Mouse (Mus musculus) hindbrain, embryonic 10.5 days (tissue): ENCODE data around the gene Mef2b. TPM values are rescaled to one million over a fixed set of nuclear protein-coding genes. Genes with fewer than 3 reads are reported as not detected.

Experiments used
- DNase-seq: peaks from one replicate; pipeline ENCODE4 v3.0.0-alpha.2; 2017; ENCODE audit warnings: low spot score
- H3K27ac ChIP-seq: fragments of 300-500 bp; sonication (generic); 2 replicates; pipeline ENCODE4 v1.5.1; 2016; ENCODE audit warnings: mild to moderate bottlenecking, moderate library complexity
- H3K27me3 ChIP-seq: fragments of 300-500 bp; sonication (generic); 2 replicates; pipeline ENCODE4 v1.6.1; 2016; ENCODE audit warnings: mild to moderate bottlenecking; ENCODE audit not compliant: poor library complexity, insufficient read depth, severe bottlenecking
- H3K36me3 ChIP-seq: fragments of 300-500 bp; sonication (generic); 2 replicates; pipeline ENCODE4 v1.6.1; 2016; ENCODE audit warnings: mild to moderate bottlenecking, moderate library complexity
- H3K4me1 ChIP-seq: fragments of 300-500 bp; sonication (generic); replicated peaks from 2 replicates; pipeline ENCODE4 v1.6.1; 2016; ENCODE audit warnings: mild to moderate bottlenecking
- H3K4me3 ChIP-seq: fragments of 300-500 bp; sonication (generic); 2 replicates; pipeline ENCODE4 v1.5.1; 2016; ENCODE audit warnings: mild to moderate bottlenecking, moderate library complexity
- H3K9me3 ChIP-seq: fragments of 300-500 bp; sonication (generic); 2 replicates; pipeline ENCODE4 v1.6.1; 2016; ENCODE audit warnings: mild to moderate bottlenecking, moderate library complexity
- WGBS: fragments of 180-500 bp; shearing (Covaris S2); methylation state at CpG from one replicate; pipeline ENCODE4 v1.1.7; 2016; 5-methylcytosine and 5-hydroxymethylcytosine counted together
- polyA plus RNA-seq: library from polyadenylated mRNA; unstranded; fragments of >200 nt; fragmentation: Nextera tagmentation; extraction: Ambion mirVana; gene quantifications from 2 replicates; pipeline ENCODE4 v1.2.1, GENCODE M21; 2016

Gene Mef2b
- 0.58 and 0.76 TPM in 2 replicates for polyA plus RNA-seq

- H3K36me3 ChIP-seq = peaks cover 57% of the 10 kb centered on the region
- no peaks in the 10 kb centered on the region for H3K9me3 ChIP-seq
- peak within 1 kb of the TSS; percentile 88 for H3K27ac ChIP-seq
- DNase-seq = peak; percentile 99
- H3K4me1 ChIP-seq = peaks cover 22% of the 10 kb centered on the region
- WGBS = under 1% methylated on average over 46 of the region's 46 CpGs
- H3K27me3 ChIP-seq = no peaks in the 10 kb centered on the region
- peak within 1 kb of the TSS; percentile 79 for H3K4me3 ChIP-seq
Observed at GRCm38 (mm10) chr8:70139026-70139857, at the start of gene Mef2b, which contains the start of the genes Rfxank and Borcs8. Gene Mef2b, plus strand, starts transcription at chr8:70139711. Gene Rfxank, minus strand, starts transcription at chr8:70139154. Gene Borcs8, plus strand, starts transcription at chr8:70139499.

GRCm38 (mm10) chr8:70092786-70093185 is 46.7 kb upstream of the Mef2b start:
- 62% methylated on average over 8 of the region's 8 CpGs for WGBS
- Histone ChIP-seq H3K9me3 (peaks cover 3% of the 10 kb centered on the region; the same call in 1 of the 2 replicates), H3K4me3 (no peak overlapping the region), H3K36me3 (peaks cover 31% of the 10 kb centered on the region), H3K27ac (no peak overlapping the region), H3K4me1 (peaks cover 21% of the 10 kb centered on the region), H3K27me3 (peaks cover 63% of the 10 kb centered on the region)
- no peak for DNase-seq

- Histone ChIP-seq H3K9me3 (peaks cover 9% of the 10 kb centered on the region), H3K4me3 (no peak overlapping the region), H3K4me1 (no peaks in the 10 kb centered on the region), H3K27ac (no peak overlapping the region), H3K27me3 (peaks cover 9% of the 10 kb centered on the region; the same call in 1 of the 2 replicates), H3K36me3 (peaks cover 84% of the 10 kb centered on the region)
- DNase-seq = no peak
- 81% methylated on average over 8 of the region's 8 CpGs for WGBS
Observed at GRCm38 (mm10) chr8:70099276-70099675, 40.2 kb upstream of the Mef2b start.

- Histone ChIP-seq H3K4me3 (no peak overlapping the region), H3K9me3 (peaks cover 9% of the 10 kb centered on the region), H3K36me3 (peaks cover 78% of the 10 kb centered on the region), H3K27ac (no peak overlapping the region), H3K27me3 (peaks cover 8% of the 10 kb centered on the region; the same call in 1 of the 2 replicates), H3K4me1 (0 out of 2 replicates have a peak, but pooled peaks cover 7% of the 10 kb centered on the region)
- no peak for DNase-seq
- 87% methylated on average over 8 of the region's 8 CpGs for WGBS
Observed at GRCm38 (mm10) chr8:70100241-70100640, 39.3 kb upstream of the Mef2b start.

- WGBS = 19% methylated on average over 6 of the region's 6 CpGs
- no peak for DNase-seq
- Histone ChIP-seq H3K4me1 (0 out of 2 replicates have a peak, but pooled peaks cover 7% of the 10 kb centered on the region), H3K27ac (no peak overlapping the region), H3K9me3 (no peaks in the 10 kb centered on the region), H3K27me3 (peaks cover 12% of the 10 kb centered on the region), H3K36me3 (peaks cover 73% of the 10 kb centered on the region), H3K4me3 (no peak overlapping the region)
Observed at GRCm38 (mm10) chr8:70104506-70104905, 35.0 kb upstream of the Mef2b start.

- Histone ChIP-seq H3K27ac (no peak overlapping the region), H3K36me3 (peaks cover 73% of the 10 kb centered on the region)
- WGBS = 83% methylated on average over 7 of the region's 7 CpGs
Observed at GRCm38 (mm10) chr8:70104922-70105321, 34.6 kb upstream of the Mef2b start.

GRCm38 (mm10) chr8:70110451-70110850 is 29.1 kb upstream of the Mef2b start:
- 87% methylated on average over 2 of the region's 2 CpGs for WGBS
- Histone ChIP-seq H3K36me3 (peaks cover 92% of the 10 kb centered on the region), H3K9me3 (no peaks in the 10 kb centered on the region)

More at GRCm38 (mm10) chr8:70104922-70105321, 34.6 kb upstream of the Mef2b start:
- no peak overlapping the region for H3K4me3 ChIP-seq
- no peaks in the 10 kb centered on the region for H3K9me3 ChIP-seq
- DNase-seq = no peak
- H3K27me3 ChIP-seq = peaks cover 16% of the 10 kb centered on the region
- H3K4me1 ChIP-seq = 0 out of 2 replicates have a peak, but pooled peaks cover 7% of the 10 kb centered on the region

GRCm38 (mm10) chr8:70111192-70111795 is 28.2 kb upstream of the Mef2b start:
- Histone ChIP-seq H3K36me3 (peaks cover 92% of the 10 kb centered on the region), H3K27me3 (peaks cover 80% of the 10 kb centered on the region), H3K4me3 (no peak overlapping the region), H3K4me1 (peaks cover 14% of the 10 kb centered on the region), H3K27ac (no peak overlapping the region), H3K9me3 (no peaks in the 10 kb centered on the region)
- DNase-seq = no peak
- WGBS = 52% methylated on average over 23 of the region's 23 CpGs

More at GRCm38 (mm10) chr8:70110451-70110850, 29.1 kb upstream of the Mef2b start:
- Histone ChIP-seq H3K27me3 (peaks cover 72% of the 10 kb centered on the region), H3K4me3 (no peak overlapping the region), H3K27ac (no peak overlapping the region), H3K4me1 (peaks cover 14% of the 10 kb centered on the region)
- DNase-seq = no peak

- DNase-seq = no peak
- Histone ChIP-seq H3K4me3 (peak overlapping the region; percentile 23; the same call in 1 of the 2 replicates), H3K9me3 (no peaks in the 10 kb centered on the region), H3K27me3 (peaks cover 92% of the 10 kb centered on the region), H3K27ac (no peak overlapping the region), H3K36me3 (peaks cover 80% of the 10 kb centered on the region), H3K4me1 (peaks cover 17% of the 10 kb centered on the region)
- WGBS = 7% methylated on average over 43 of the region's 43 CpGs
Observed at GRCm38 (mm10) chr8:70112401-70113016, 27.0 kb upstream of the Mef2b start.

GRCm38 (mm10) chr8:70114488-70114887 is 25.0 kb upstream of the Mef2b start:
- Histone ChIP-seq H3K9me3 (no peaks in the 10 kb centered on the region), H3K4me1 (peaks cover 37% of the 10 kb centered on the region), H3K36me3 (peaks cover 61% of the 10 kb centered on the region), H3K27me3 (peaks cover 100% of the 10 kb centered on the region), H3K27ac (no peak overlapping the region), H3K4me3 (no peak overlapping the region)
- DNase-seq = no peak
- WGBS = 25% methylated on average over 6 of the region's 6 CpGs

- Histone ChIP-seq H3K9me3 (no peaks in the 10 kb centered on the region), H3K27me3 (peaks cover 100% of the 10 kb centered on the region), H3K36me3 (peaks cover 56% of the 10 kb centered on the region), H3K4me1 (peaks cover 41% of the 10 kb centered on the region), H3K4me3 (no peak overlapping the region), H3K27ac (no peak overlapping the region)
- DNase-seq = no peak
- 71% methylated on average over 13 of the region's 13 CpGs for whole genome bisulfite sequencing
Observed at GRCm38 (mm10) chr8:70114892-70115291, 24.6 kb upstream of the Mef2b start.

- no peaks in the 10 kb centered on the region for H3K9me3 ChIP-seq
- no peak overlapping the region for H3K27ac ChIP-seq
- WGBS = 8% methylated on average over 9 of the region's 9 CpGs
- H3K4me3 ChIP-seq = no peak overlapping the region
- peak; percentile 40 for DNase-seq
- H3K4me1 ChIP-seq = peaks cover 43% of the 10 kb centered on the region
- H3K27me3 ChIP-seq = peaks cover 90% of the 10 kb centered on the region
- H3K36me3 ChIP-seq = peaks cover 32% of the 10 kb centered on the region
Observed at GRCm38 (mm10) chr8:70117611-70118010, 21.9 kb upstream of the Mef2b start.
